Mouse (Mus musculus) liver, adult 2 months (tissue): ENCODE data around the gene Mdh1b.

ENCODE experiments used
- CTCF ChIP-seq: fragments of 200-500 bp; IDR thresholded peaks from 2 replicates; pipeline ENCODE4 v1.5.1; 2011; ENCODE audit warnings: low read depth, low read length, control low read depth
- POLR2A ChIP-seq: fragments of 200-500 bp; IDR thresholded peaks from 2 replicates; pipeline ENCODE4 v1.6.1; 2011; ENCODE audit warnings: low read length, control low read depth; ENCODE audit not compliant: insufficient read depth; ENCODE audit errors: extremely low read depth

GRCm38 (mm10) chr1:63708876-63709275 lies 21.2 kb downstream of the Mdh1b start:
- TF ChIP-seq POLR2A = no peak
- TF ChIP-seq CTCF = no peak
